Mouse (Mus musculus): ENCODE data around the gene Map7d1. TPM values are rescaled to one million over a fixed set of nuclear protein-coding genes. Genes with fewer than 3 reads are reported as not detected.

Gene Map7d1
- polyA plus RNA-seq, 1 experiment, result 6.0 TPM

- no peak overlapping the region for H3K27ac ChIP-seq (ENCODE audit: control insufficient read depth, insufficient read depth, low read depth, low read length)
- TF ChIP-seq POLR2A (IDR thresholded peaks at IDR 0.05; ENCODE audit: control insufficient read depth, low read depth, low read length), result no peak
- peaks cover 18% of the 10 kb centered on the region for H3K4me1 ChIP-seq (ENCODE audit: control insufficient read depth, insufficient read depth, low read length)
- H3K27me3 ChIP-seq (ENCODE audit: control insufficient read depth, insufficient read depth, low read length), result no peaks in the 10 kb centered on the region
- no peak overlapping the region for H3K4me3 ChIP-seq (ENCODE audit: control insufficient read depth, low read depth, low read length)
- H3K36me3 ChIP-seq (ENCODE audit: control insufficient read depth, insufficient read depth, low read length), result no peaks in the 10 kb centered on the region
Measured at GRCm38 (mm10) chr4:126251655-126252254, 4.4 kb downstream of the Map7d1 start.

GRCm38 (mm10) chr4:126250659-126251058 is 5.5 kb downstream of the Map7d1 start:
- Histone ChIP-seq H3K27ac (ENCODE audit: control insufficient read depth, insufficient read depth, low read depth, low read length) (no peak overlapping the region), H3K4me3 (ENCODE audit: control insufficient read depth, low read depth, low read length) (no peak overlapping the region), H3K27me3 (ENCODE audit: control insufficient read depth, insufficient read depth, low read length) (no peaks in the 10 kb centered on the region), H3K4me1 (ENCODE audit: control insufficient read depth, insufficient read depth, low read length) (peaks cover 16% of the 10 kb centered on the region), H3K36me3 (ENCODE audit: control insufficient read depth, insufficient read depth, low read length) (no peaks in the 10 kb centered on the region)
- TF ChIP-seq POLR2A (IDR thresholded peaks at IDR 0.05; ENCODE audit: control insufficient read depth, low read depth, low read length) (no peak), CTCF (IDR thresholded peaks at IDR 0.05; ENCODE audit: control insufficient read depth, insufficient read depth, insufficient replicate concordance, low read depth, low read length) (no peak)

GRCm38 (mm10) chr4:126248261-126248868 is 7.8 kb downstream of the Map7d1 start:
- H3K36me3 ChIP-seq (ENCODE audit: control insufficient read depth, insufficient read depth, low read length), result no peaks in the 10 kb centered on the region
- TF ChIP-seq CTCF (IDR thresholded peaks at IDR 0.05; ENCODE audit: control insufficient read depth, insufficient read depth, insufficient replicate concordance, low read depth, low read length), result no peak
- TF ChIP-seq POLR2A (IDR thresholded peaks at IDR 0.05; ENCODE audit: control insufficient read depth, low read depth, low read length), result no peak
- H3K27ac ChIP-seq (ENCODE audit: control insufficient read depth, insufficient read depth, low read depth, low read length), result no peak overlapping the region
- no peaks in the 10 kb centered on the region for H3K4me1 ChIP-seq (ENCODE audit: control insufficient read depth, insufficient read depth, low read length)
- no peaks in the 10 kb centered on the region for H3K27me3 ChIP-seq (ENCODE audit: control insufficient read depth, insufficient read depth, low read length)
- H3K4me3 ChIP-seq (ENCODE audit: control insufficient read depth, low read depth, low read length), result no peak overlapping the region

- Histone ChIP-seq H3K4me3 (ENCODE audit: control insufficient read depth, low read depth, low read length) (no peak overlapping the region), H3K36me3 (ENCODE audit: control insufficient read depth, insufficient read depth, low read length) (no peaks in the 10 kb centered on the region), H3K27me3 (ENCODE audit: control insufficient read depth, insufficient read depth, low read length) (no peaks in the 10 kb centered on the region), H3K27ac (ENCODE audit: control insufficient read depth, insufficient read depth, low read depth, low read length) (no peak overlapping the region), H3K4me1 (ENCODE audit: control insufficient read depth, insufficient read depth, low read length) (no peaks in the 10 kb centered on the region)
- TF ChIP-seq POLR2A (IDR thresholded peaks at IDR 0.05; ENCODE audit: control insufficient read depth, low read depth, low read length) (no peak), CTCF (IDR thresholded peaks at IDR 0.05; ENCODE audit: control insufficient read depth, insufficient read depth, insufficient replicate concordance, low read depth, low read length) (no peak)
Measured at GRCm38 (mm10) chr4:126246202-126246889, 9.8 kb downstream of the Map7d1 start.

- no peak overlapping the region for H3K27ac ChIP-seq (ENCODE audit: control insufficient read depth, insufficient read depth, low read depth, low read length)
- no peaks in the 10 kb centered on the region for H3K27me3 ChIP-seq (ENCODE audit: control insufficient read depth, insufficient read depth, low read length)
- no peak overlapping the region for H3K4me3 ChIP-seq (ENCODE audit: control insufficient read depth, low read depth, low read length)
- H3K4me1 ChIP-seq (ENCODE audit: control insufficient read depth, insufficient read depth, low read length), result no peaks in the 10 kb centered on the region; the same call in 1 of the 2 replicates
- no peaks in the 10 kb centered on the region; the same call in 1 of the 2 replicates for H3K36me3 ChIP-seq (ENCODE audit: control insufficient read depth, insufficient read depth, low read length)
- TF ChIP-seq POLR2A (IDR thresholded peaks at IDR 0.05; ENCODE audit: control insufficient read depth, low read depth, low read length) (no peak), CTCF (IDR thresholded peaks at IDR 0.05; ENCODE audit: control insufficient read depth, insufficient read depth, insufficient replicate concordance, low read depth, low read length) (no peak)
Measured at GRCm38 (mm10) chr4:126242510-126242909, 13.6 kb downstream of the Map7d1 start.

GRCm38 (mm10) chr4:126241956-126242355 is 14.2 kb downstream of the Map7d1 start:
- Histone ChIP-seq H3K36me3 (ENCODE audit: control insufficient read depth, insufficient read depth, low read length) (no peaks in the 10 kb centered on the region; the same call in 1 of the 2 replicates), H3K27me3 (ENCODE audit: control insufficient read depth, insufficient read depth, low read length) (no peaks in the 10 kb centered on the region), H3K27ac (ENCODE audit: control insufficient read depth, insufficient read depth, low read depth, low read length) (no peak overlapping the region), H3K4me3 (ENCODE audit: control insufficient read depth, low read depth, low read length) (no peak overlapping the region), H3K4me1 (ENCODE audit: control insufficient read depth, insufficient read depth, low read length) (peaks cover 3% of the 10 kb centered on the region)
- no peak for TF ChIP-seq POLR2A (IDR thresholded peaks at IDR 0.05; ENCODE audit: control insufficient read depth, low read depth, low read length)

GRCm38 (mm10) chr4:126239862-126240475 is 16.2 kb downstream of the Map7d1 start:
- Histone ChIP-seq H3K27ac (ENCODE audit: control insufficient read depth, insufficient read depth, low read depth, low read length) (no peak overlapping the region), H3K4me1 (ENCODE audit: control insufficient read depth, insufficient read depth, low read length) (peaks cover 8% of the 10 kb centered on the region), H3K4me3 (ENCODE audit: control insufficient read depth, low read depth, low read length) (no peak overlapping the region), H3K27me3 (ENCODE audit: control insufficient read depth, insufficient read depth, low read length) (no peaks in the 10 kb centered on the region), H3K36me3 (ENCODE audit: control insufficient read depth, insufficient read depth, low read length) (no peaks in the 10 kb centered on the region; the same call in 1 of the 2 replicates)
- no peak for TF ChIP-seq CTCF (IDR thresholded peaks at IDR 0.05; ENCODE audit: control insufficient read depth, insufficient read depth, insufficient replicate concordance, low read depth, low read length)
- TF ChIP-seq POLR2A (IDR thresholded peaks at IDR 0.05; ENCODE audit: control insufficient read depth, low read depth, low read length), result no peak

Data from testis, adult 2 months (tissue).